Mouse (Mus musculus) forebrain, embryonic 16.5 days (tissue): ENCODE results near the gene Fbxo46. TPM values are rescaled to one million over a fixed set of nuclear protein-coding genes. Genes with fewer than 3 reads are reported as not detected.
"Not testable (repeated sequence)": the region's sequence is repeated elsewhere in the genome, so short reads cannot be mapped to it uniquely, and the experiment has no call there.

Experiments
- ATAC-seq: fragments of 200-750 bp; cut with Nextera tagmentation; 2 replicates; pipeline ENCODE4 v1.8.0; 2017; ENCODE audit warnings: mild to moderate bottlenecking, moderate library complexity
- H3K27ac ChIP-seq: fragments of 300-500 bp; sonication (generic); 2 replicates; pipeline ENCODE4 v1.5.1; 2014; ENCODE audit warnings: low read length, control low read depth
- H3K27me3 ChIP-seq: fragments of 300-500 bp; sonication (generic); replicated peaks from 2 replicates; pipeline ENCODE4 v1.6.1; 2014; ENCODE audit warnings: low read length; ENCODE audit not compliant: control insufficient read depth, insufficient read depth
- H3K36me3 ChIP-seq: fragments of 300-500 bp; sonication (generic); 2 replicates; pipeline ENCODE4 v1.6.1; 2014; ENCODE audit not compliant: control insufficient read depth, insufficient read depth
- H3K4me1 ChIP-seq: fragments of 300-500 bp; sonication (generic); replicated peaks from 2 replicates; pipeline ENCODE4 v1.6.1; 2014; ENCODE audit warnings: low read length; ENCODE audit not compliant: control insufficient read depth, insufficient read depth
- H3K4me2 ChIP-seq: fragments of 300-500 bp; sonication (generic); 2 replicates; pipeline ENCODE4 v1.6.1; 2014; ENCODE audit warnings: mild to moderate bottlenecking, low read length, control low read depth
- H3K4me3 ChIP-seq: fragments of 300-500 bp; sonication (generic); replicated peaks from 2 replicates; pipeline ENCODE4 v1.5.1; 2014; ENCODE audit warnings: mild to moderate bottlenecking, low read length, control low read depth
- H3K9ac ChIP-seq: fragments of 300-500 bp; sonication (generic); replicated peaks from 2 replicates; pipeline ENCODE4 v1.6.1; 2014; ENCODE audit warnings: low read depth, low read length, control low read depth
- H3K9me3 ChIP-seq: fragments of 300-500 bp; sonication (generic); 2 replicates; pipeline ENCODE4 v1.6.1; 2016; ENCODE audit warnings: low read length; ENCODE audit not compliant: control insufficient read depth
- WGBS: fragments of 180-500 bp; shearing (Covaris S2); extraction: QIAGEN DNeasy Blood & Tissue Kit; methylation state at CpG from one replicate; pipeline ENCODE4 v1.1.7; 2014; 5-methylcytosine and 5-hydroxymethylcytosine counted together
- polyA plus RNA-seq: library from polyadenylated mRNA; unstranded; fragments of >200 nt; fragmentation: Nextera tagmentation; extraction: Ambion mirVana; gene quantifications from 2 replicates; pipeline ENCODE4 v1.2.1, GENCODE M21; 2015

Fbxo46 gene
- polyA plus RNA-seq = 25.4 and 28.3 TPM in 2 replicates

DNA sequence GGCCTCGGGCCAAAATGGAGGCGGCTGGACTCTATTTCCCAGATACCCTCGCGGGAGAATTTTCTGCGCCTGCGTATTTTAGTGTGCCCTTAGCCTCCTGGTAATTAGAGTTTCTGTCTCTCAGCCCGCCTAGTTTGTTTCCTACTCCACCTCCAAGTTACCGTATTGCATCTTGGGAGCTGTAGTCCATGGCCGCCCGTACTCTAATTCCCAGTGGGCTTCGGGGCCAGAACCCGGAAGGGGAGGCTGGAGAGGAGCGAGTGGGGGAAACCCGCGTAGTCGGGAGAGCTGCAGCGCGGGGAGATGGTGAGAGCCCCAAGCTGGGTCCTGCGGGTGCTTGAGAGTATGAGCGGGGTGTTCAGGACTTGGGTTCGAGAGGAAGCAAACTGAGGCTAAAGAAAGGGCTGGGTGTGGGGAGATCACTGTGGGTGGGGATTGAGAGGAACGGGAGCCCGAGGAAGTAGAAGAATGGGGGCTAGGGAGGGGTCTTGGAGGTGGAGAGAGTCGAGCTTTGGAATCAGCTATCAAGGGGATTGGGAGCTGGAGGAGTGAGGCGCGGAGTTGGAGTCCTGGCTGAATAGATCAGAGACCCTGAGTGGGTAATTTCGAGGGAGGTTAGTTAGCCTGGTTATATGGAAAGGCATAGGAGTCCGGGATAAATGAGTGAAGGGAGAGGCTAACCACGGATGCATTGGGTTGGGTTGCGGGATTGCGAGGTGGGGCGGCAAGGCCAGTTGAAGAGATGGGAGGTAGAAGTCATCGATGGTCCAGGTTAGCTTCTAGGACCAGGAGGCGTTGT, at the start of gene Fbxo46:
Gene Fbxo46 (plus strand): TSS at position 229 of the 799 bp plus-strand sequence.
- peak; percentile 98 for ATAC-seq

DNA sequence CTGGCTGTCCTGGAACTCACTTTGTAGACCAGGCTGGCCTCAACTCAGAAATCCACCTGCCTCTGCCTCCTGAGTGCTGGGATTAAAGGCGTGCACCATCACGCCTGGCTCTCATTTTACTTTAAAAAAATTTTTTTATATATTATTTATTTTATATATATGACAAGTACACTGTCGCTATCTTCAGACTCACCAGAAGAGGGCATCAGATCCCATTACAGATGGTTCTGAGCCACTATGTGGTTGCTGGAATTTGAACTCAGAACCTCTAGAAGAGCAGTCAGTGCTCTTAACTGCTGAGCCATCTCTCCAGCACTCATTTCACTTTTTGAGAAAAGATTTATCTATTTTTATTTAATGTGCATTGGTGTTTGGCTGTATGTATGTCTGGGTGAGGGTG, 48.6 kb upstream of the Fbxo46 start:
- 63% methylated on average over 3 of the region's 3 CpGs for WGBS
- not testable (repeated sequence) for ATAC-seq, H3K27me3 ChIP-seq, H3K36me3 ChIP-seq, H3K4me2 ChIP-seq, H3K9me3 ChIP-seq, H3K4me1 ChIP-seq, H3K4me3 ChIP-seq, H3K27ac ChIP-seq, H3K9ac ChIP-seq

More for the DNA sequence above, at the start of gene Fbxo46:
- Histone ChIP-seq H3K9ac (peak within 1 kb of the TSS; percentile 69), H3K27ac (peak within 1 kb of the TSS; percentile 42; the same call in 1 of the 2 replicates), H3K27me3 (no peaks in the 10 kb centered on the region), H3K4me3 (peak within 1 kb of the TSS; percentile 65), H3K36me3 (no peaks in the 10 kb centered on the region), H3K9me3 (0 out of 2 replicates have a peak, but pooled peaks cover 4% of the 10 kb centered on the region), H3K4me2 (peak within 1 kb of the TSS; percentile 69), H3K4me1 (peaks cover 21% of the 10 kb centered on the region)
- 2% methylated on average over 34 of the region's 34 CpGs for WGBS

DNA sequence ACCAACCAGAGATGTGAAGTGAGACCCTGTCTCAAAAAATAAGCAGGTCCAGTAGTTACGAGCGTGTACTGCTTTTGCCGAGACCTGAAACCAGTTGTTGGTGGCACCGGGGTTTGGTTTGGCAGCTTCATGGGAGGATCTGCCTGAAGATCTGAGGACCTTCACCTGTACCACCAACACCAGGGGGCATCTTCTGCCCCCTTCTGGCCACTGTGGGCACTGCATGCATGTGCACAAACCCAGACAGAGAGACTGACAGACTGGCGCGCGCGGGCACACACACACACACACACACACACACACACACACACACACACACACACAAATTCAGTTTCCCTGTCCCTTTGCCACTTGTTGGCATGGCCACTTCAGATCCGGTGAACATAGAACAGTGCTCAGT, 46.2 kb upstream of the Fbxo46 start:
- WGBS = 82% methylated on average over 9 of the region's 9 CpGs
- no peak for ATAC-seq
- no peaks in the 10 kb centered on the region for H3K27me3 ChIP-seq

DNA sequence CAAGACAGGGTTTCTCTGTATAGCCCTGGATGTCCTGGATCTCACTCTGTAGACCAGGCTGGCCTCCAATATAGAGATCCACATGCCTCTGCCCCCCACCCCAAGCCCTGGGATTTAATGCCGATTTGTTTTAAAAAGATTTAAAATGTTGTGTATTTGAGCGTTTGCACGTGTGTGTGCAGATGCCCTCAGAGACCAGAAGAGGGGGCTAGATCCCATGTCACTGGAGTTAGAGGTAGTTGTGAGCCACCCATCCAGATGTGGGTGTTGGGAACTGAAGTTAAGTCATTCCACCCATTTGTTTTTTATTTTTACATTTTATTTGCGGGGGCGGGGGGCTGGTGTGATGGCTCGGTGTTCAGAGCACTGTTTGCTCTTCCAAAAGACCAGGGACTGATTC, 45.2 kb upstream of the Fbxo46 start:
- Histone ChIP-seq H3K9me3 (no peaks in the 10 kb centered on the region), H3K9ac (no peak overlapping the region), H3K27me3 (no peaks in the 10 kb centered on the region), H3K4me2 (no peak overlapping the region), H3K36me3 (peaks cover 7% of the 10 kb centered on the region), H3K27ac (no peak overlapping the region), H3K4me3 (no peak overlapping the region), H3K4me1 (peaks cover 24% of the 10 kb centered on the region)
- WGBS = 94% methylated on average over 6 of the region's 6 CpGs
- ATAC-seq = no peak

More for the DNA sequence above, 46.2 kb upstream of the Fbxo46 start:
- Histone ChIP-seq H3K4me3 (no peak overlapping the region), H3K27ac (no peak overlapping the region), H3K9ac (no peak overlapping the region), H3K9me3 (no peaks in the 10 kb centered on the region), H3K4me1 (peaks cover 24% of the 10 kb centered on the region), H3K36me3 (peaks cover 4% of the 10 kb centered on the region), H3K4me2 (no peak overlapping the region)

DNA sequence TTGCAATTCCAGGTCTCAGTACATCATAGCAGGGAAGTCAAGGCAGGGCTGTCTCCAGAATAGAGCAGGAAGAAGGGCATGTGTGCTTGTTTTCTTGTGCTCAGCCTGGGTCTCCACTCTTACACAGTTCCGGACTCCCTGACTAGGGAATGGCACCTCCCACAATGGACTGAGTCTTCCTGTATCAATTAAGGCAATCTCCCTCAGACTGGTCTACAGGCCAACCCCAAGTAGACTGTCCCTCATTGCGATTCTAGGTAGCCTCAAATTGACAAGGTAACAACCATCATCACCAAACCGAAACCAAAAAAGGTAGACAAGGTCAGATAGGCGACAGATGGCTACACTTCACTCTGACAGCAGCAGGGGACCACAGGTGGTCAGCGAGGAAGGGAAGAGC, 44.4 kb upstream of the Fbxo46 start:
- no peaks in the 10 kb centered on the region for H3K9me3 ChIP-seq
- 55% methylated on average over 5 of the region's 5 CpGs for WGBS
- peak overlapping the region; percentile 44 for H3K9ac ChIP-seq
- no peaks in the 10 kb centered on the region for H3K27me3 ChIP-seq
- peak overlapping the region; percentile 66 for H3K4me2 ChIP-seq
- no peak for ATAC-seq
- peaks cover 10% of the 10 kb centered on the region for H3K36me3 ChIP-seq
- no peak overlapping the region for H3K27ac ChIP-seq
- H3K4me3 ChIP-seq = peak overlapping the region; percentile 64
- H3K4me1 ChIP-seq = peaks cover 24% of the 10 kb centered on the region

DNA sequence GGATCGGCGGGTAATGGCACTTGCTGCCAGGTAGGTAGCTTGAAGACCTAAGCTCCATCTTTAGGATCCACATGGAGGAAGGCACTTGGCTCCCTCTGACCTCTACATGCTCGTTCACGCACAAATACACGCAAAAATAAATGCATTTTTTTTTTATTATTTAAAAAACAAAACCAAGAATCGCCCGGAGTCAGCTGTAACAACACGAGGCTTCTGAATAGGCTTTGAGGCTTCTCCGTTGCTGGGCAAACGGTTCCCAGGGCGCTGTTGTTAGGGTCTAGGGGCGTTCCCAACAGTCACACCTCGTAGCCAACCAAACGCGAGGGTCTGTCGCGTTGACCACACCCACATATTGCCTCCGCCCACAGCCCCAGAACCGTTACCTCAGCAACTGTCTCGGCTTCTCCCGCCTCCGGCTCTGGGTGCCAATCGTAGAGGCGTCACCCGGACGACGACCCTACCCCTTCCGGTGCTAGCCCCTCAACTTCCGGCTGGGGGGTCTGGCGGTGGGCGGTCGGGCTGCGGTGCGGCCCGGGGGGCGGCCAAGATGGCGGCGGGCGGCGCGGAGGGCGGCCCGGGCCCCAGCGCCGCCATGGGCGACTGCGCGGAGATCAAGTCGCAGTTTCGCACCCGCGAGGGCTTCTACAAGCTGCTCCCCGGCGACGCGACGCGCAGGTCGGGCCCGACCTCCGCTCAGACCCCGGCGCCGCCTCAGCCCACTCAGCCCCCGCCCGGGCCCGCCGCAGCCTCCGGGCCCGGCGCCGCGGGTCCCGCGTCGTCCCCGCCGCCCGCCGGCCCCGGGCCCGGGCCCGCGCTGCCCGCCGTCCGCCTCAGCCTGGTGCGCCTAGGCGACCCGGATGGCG, 43.7 kb upstream of the Fbxo46 start, which contains the start of gene Dmwd:
Gene Dmwd (plus strand): TSS at position 505 of the 863 bp plus-strand sequence.
- H3K27me3 ChIP-seq = no peaks in the 10 kb centered on the region
- H3K9ac ChIP-seq = peak within 1 kb of the TSS; percentile 84
- H3K27ac ChIP-seq = peak within 1 kb of the TSS; percentile 58
- H3K4me3 ChIP-seq = peak within 1 kb of the TSS; percentile 64
- H3K36me3 ChIP-seq = peaks cover 15% of the 10 kb centered on the region
- H3K9me3 ChIP-seq = no peaks in the 10 kb centered on the region
- WGBS = under 1% methylated on average over 79 of the region's 91 CpGs
- peaks cover 24% of the 10 kb centered on the region for H3K4me1 ChIP-seq
- peak within 1 kb of the TSS; percentile 97 for H3K4me2 ChIP-seq
- ATAC-seq = peak; percentile 99

DNA sequence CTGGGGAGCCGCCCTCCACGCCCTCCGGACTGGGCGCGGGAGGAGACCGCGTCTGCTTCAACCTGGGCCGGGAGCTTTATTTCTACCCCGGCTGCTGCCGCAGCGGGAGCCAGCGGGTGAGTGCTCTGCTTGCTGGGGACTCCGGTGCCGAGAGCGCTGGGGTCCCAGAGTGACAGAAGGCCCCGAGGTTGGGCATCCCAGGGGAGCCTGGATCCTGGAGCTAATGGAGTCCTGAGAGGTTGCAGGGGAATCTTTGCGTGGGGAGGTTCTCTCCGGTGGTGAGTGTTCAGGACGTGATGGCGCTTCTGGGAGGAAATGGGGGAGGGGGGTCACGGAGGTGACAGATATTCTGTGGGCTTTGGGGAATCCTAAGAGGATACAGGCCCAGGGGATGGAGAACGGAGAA, 43.1 kb upstream of the Fbxo46 start:
- H3K9me3 ChIP-seq = no peaks in the 10 kb centered on the region
- H3K4me1 ChIP-seq = peaks cover 24% of the 10 kb centered on the region
- peak overlapping the region; percentile 97 for H3K4me2 ChIP-seq
- no peak for ATAC-seq
- H3K9ac ChIP-seq = peak overlapping the region; percentile 84
- WGBS = under 1% methylated on average over 22 of the region's 22 CpGs
- peaks cover 21% of the 10 kb centered on the region for H3K36me3 ChIP-seq
- H3K4me3 ChIP-seq = peak overlapping the region; percentile 64
- H3K27ac ChIP-seq = peak overlapping the region; percentile 58
- H3K27me3 ChIP-seq = no peaks in the 10 kb centered on the region

DNA sequence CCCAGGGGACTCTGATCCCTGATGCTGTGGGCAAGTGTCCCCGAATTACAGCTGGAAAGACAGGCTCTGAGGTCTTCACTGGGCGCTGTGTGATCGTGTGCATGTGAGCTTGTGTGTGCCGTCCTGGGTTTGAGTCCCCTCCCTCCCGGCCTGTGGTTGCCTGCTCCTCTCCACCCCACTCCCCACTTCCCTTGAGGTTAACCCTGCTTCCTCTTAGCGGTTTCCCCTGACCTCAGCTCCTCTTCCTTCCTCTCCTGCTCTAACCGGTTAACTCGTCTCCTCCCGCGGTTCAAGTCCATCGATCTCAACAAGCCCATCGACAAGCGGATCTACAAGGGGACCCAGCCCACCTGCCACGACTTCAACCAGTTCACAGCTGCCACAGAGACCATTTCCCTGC, 41.9 kb upstream of the Fbxo46 start:
- Histone ChIP-seq H3K9me3 (no peaks in the 10 kb centered on the region), H3K4me2 (peak overlapping the region; percentile 97), H3K36me3 (peaks cover 31% of the 10 kb centered on the region), H3K4me1 (peaks cover 24% of the 10 kb centered on the region), H3K4me3 (peak overlapping the region; percentile 64), H3K27me3 (no peaks in the 10 kb centered on the region), H3K27ac (no peak overlapping the region), H3K9ac (no peak overlapping the region)
- 84% methylated on average over 14 of the region's 14 CpGs for WGBS
- no peak for ATAC-seq

DNA sequence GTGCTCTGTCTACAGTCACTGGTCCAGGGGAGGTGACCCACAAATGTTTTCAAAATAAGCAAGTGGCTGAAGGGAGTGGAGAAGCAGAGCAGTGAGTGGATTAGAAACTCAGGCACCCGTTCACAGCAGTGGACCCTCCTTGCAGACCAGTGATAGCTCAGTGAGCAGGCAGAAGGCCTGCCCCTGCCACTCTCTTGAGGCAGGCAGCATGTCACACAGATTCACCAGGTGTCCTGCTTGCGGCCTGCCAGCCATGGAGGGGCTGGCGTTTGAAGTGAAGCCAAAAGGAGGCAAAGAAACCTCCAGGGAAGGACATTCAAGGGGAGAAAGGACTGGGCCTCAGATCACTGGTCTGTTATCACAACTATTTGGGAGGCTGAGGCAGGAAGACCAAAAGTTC, 40.9 kb upstream of the Fbxo46 start:
- Histone ChIP-seq H3K4me3 (no peak overlapping the region), H3K36me3 (peaks cover 34% of the 10 kb centered on the region), H3K9ac (no peak overlapping the region), H3K9me3 (no peaks in the 10 kb centered on the region), H3K4me2 (no peak overlapping the region), H3K27ac (no peak overlapping the region), H3K27me3 (no peaks in the 10 kb centered on the region), H3K4me1 (peaks cover 24% of the 10 kb centered on the region)
- no peak for ATAC-seq
- 74% methylated on average over 3 of the region's 3 CpGs for WGBS
